Mouse (Mus musculus) midbrain, embryonic 11.5 days (tissue): Measurements from ENCODE around the gene Tmprss9. TPM values are rescaled to one million over a fixed set of nuclear protein-coding genes. Genes with fewer than 3 reads are reported as not detected.
A peak's percentile ranks its signal among the peaks of the same experiment; 100 is the strongest.
"Not testable (repeated sequence)": the region's sequence is repeated elsewhere in the genome, so short reads cannot be mapped to it uniquely, and the experiment has no call there.

Experiments
- ATAC-seq: fragments of 200-750 bp; cut with Nextera tagmentation; 2 replicates; pipeline ENCODE4 v1.8.0; 2017; ENCODE audit warnings: moderate TSS enrichment, moderate library complexity; ENCODE audit not compliant: low FRiP score
- DNase-seq: peaks from one replicate; pipeline ENCODE4 v3.0.0; 2015; ENCODE audit warnings: low spot score; ENCODE audit errors: missing footprints
- H3K27ac ChIP-seq: fragments of 300-500 bp; sonication (generic); 2 replicates; pipeline ENCODE4 v1.5.1; 2014; ENCODE audit warnings: low read depth, low read length
- H3K27me3 ChIP-seq: fragments of 300-500 bp; sonication (generic); 2 replicates; pipeline ENCODE4 v1.6.1; 2014; ENCODE audit warnings: mild to moderate bottlenecking, low read length, moderate library complexity, mixed read lengths; ENCODE audit not compliant: control insufficient read depth, insufficient read depth
- H3K36me3 ChIP-seq: fragments of 300-500 bp; sonication (generic); 2 replicates; pipeline ENCODE4 v1.6.1; 2014; ENCODE audit warnings: mild to moderate bottlenecking, low read length, moderate library complexity, mixed read lengths; ENCODE audit not compliant: control insufficient read depth, insufficient read depth
- H3K4me1 ChIP-seq: fragments of 300-500 bp; sonication (generic); 2 replicates; pipeline ENCODE4 v1.6.1; 2014; ENCODE audit warnings: low read length; ENCODE audit not compliant: control insufficient read depth, insufficient read depth
- H3K4me2 ChIP-seq: fragments of 300-500 bp; sonication (generic); 2 replicates; pipeline ENCODE4 v1.6.1; 2014; ENCODE audit warnings: mild to moderate bottlenecking, moderate library complexity
- H3K4me3 ChIP-seq: fragments of 300-500 bp; sonication (generic); 2 replicates; pipeline ENCODE4 v1.5.1; 2014; ENCODE audit warnings: low read depth, low read length
- H3K9ac ChIP-seq: fragments of 300-500 bp; sonication (generic); 2 replicates; pipeline ENCODE4 v1.6.1; 2014; ENCODE audit warnings: low read length
- H3K9me3 ChIP-seq: fragments of 300-500 bp; sonication (generic); 2 replicates; pipeline ENCODE4 v1.6.1; 2016; ENCODE audit warnings: low read length; ENCODE audit not compliant: control insufficient read depth
- WGBS: fragments of 180-500 bp; shearing (Covaris S2); extraction: QIAGEN DNeasy Blood & Tissue Kit; methylation state at CpG from one replicate; pipeline ENCODE4 v1.1.7; 2014; 5-methylcytosine and 5-hydroxymethylcytosine counted together
- polyA plus RNA-seq: library from polyadenylated mRNA; unstranded; fragments of >200 nt; fragmentation: Nextera tagmentation; extraction: Ambion mirVana; gene quantifications from 2 replicates; pipeline ENCODE4 v1.2.1, GENCODE M21; 2014

Gene Tmprss9
- polyA plus RNA-seq, 1 experiment from 2014 or later, result not detected

DNA sequence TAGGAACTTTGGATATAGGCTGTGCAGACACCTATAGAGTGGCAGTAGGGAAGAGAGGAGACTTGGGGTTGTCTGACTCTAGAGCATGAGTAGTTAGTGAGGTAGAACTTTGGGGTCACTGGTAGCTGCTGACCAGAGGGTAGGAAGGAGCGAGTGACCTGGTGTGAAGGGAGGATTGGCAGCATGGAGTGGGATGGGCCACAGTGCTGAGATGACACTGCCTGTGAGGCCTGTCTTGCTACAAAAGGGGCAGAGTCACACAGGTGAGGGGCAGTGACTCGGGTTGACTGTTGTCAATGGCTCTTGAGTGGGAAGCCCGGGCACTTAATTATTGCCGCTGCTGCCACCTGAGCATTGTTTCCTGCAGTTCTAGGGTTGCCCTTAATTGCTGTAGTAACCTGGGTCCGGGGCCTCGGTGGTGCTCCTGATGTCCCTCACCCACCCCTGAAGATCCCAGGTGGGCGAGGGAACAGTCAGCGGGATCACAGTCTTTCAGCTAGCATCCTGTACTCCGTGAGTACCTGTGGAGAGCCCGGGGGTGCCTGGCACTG is 43.7 kb upstream of the Tmprss9 start:
- H3K9ac ChIP-seq, result peak overlapping the region; percentile 91
- peaks cover 24% of the 10 kb centered on the region for H3K4me1 ChIP-seq
- H3K4me2 ChIP-seq, result peak overlapping the region; percentile 87
- H3K9me3 ChIP-seq, result no peaks in the 10 kb centered on the region
- DNase-seq, result no peak
- 91% methylated on average over 10 of the region's 10 CpGs for WGBS
- peak overlapping the region; percentile 78 for H3K4me3 ChIP-seq
- ATAC-seq, result no peak
- H3K27ac ChIP-seq, result no peak overlapping the region
- H3K27me3 ChIP-seq, result no peaks in the 10 kb centered on the region
- H3K36me3 ChIP-seq, result peaks cover 8% of the 10 kb centered on the region; the same call in 1 of the 2 replicates

DNA sequence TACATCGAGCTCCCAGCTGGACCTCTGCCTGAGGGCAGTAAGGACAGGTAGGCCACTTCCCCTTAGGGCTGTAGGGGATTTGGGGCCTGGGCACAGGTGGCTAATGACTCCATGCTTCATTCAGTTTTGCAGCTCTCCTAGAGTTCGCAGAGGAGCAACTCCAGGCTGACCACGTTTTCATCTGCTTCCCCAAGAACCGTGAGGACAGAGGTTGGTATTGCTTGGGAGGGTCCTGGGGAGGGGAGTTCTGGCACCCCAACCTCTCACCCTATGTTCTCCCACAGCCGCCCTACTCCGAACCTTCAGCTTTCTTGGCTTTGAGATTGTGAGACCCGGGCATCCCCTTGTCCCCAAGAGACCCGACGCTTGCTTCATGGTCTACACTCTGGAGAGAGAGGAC is 43.1 kb upstream of the Tmprss9 start:
- H3K9me3 ChIP-seq, H3K36me3 ChIP-seq, H3K27me3 ChIP-seq, ATAC-seq, H3K4me2 ChIP-seq, H3K27ac ChIP-seq, H3K9ac ChIP-seq, DNase-seq: not testable (repeated sequence)
- Histone ChIP-seq H3K4me3 (0 out of 2 replicates have a peak overlapping the region, but pooled peaks have one; percentile 78), H3K4me1 (peaks cover 27% of the 10 kb centered on the region)
- WGBS, result 91% methylated on average over 9 of the region's 9 CpGs

DNA sequence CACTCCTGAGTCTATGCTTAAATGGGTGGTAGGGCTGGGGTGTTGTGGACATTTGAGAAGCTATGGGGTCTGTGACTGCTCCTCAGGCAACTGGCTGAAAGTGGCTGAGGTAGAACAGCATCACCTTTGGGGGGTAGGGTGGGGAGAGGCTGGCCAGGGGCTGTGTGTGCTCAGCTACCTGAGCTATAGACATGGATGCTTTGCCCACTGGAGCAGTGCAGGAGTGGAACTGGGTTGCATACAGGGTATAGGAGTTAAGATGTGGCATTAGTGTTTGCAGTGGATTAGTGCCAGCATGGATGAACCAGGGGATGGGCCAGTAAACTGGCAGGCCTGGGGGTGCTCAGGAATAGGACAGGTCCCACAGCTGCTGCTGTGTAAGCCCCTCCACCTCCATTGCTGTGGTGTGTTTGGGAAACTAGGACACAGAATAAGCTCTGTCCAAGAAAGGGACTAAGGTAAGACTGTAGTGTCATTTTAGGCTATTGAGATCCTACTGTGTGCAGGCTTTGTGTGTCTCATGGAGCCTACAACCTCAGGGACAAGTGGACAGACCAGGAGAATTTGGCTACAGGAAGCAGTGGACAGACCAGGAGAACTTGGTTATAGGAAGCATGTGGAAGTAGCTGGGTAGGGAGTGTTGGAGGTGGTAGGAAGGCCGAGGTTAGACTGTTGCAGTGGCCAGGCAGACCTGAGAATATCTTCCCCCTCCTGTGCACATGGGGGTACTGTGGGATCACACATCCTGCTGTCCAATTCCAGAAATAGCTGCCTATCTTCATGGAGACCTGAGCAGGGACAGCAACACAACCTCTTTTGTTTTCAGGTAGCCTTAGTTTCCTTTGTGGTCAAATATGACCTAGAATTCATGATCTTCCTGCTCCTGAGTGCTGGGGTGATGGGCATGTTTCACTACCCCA is 42.0 kb upstream of the Tmprss9 start:
- H3K27me3 ChIP-seq, result peaks cover 4% of the 10 kb centered on the region
- ATAC-seq, result no peak
- 0 out of 2 replicates have a peak overlapping the region, but pooled peaks have one; percentile 3 for H3K4me3 ChIP-seq
- H3K9ac ChIP-seq, result no peak overlapping the region
- H3K4me2 ChIP-seq, result no peak overlapping the region
- peaks cover 8% of the 10 kb centered on the region; the same call in 1 of the 2 replicates for H3K36me3 ChIP-seq
- no peaks in the 10 kb centered on the region for H3K9me3 ChIP-seq
- H3K27ac ChIP-seq, result no peak overlapping the region
- DNase-seq, result no peak
- 70% methylated on average over 1 of the region's 1 CpGs for WGBS
- H3K4me1 ChIP-seq, result peaks cover 27% of the 10 kb centered on the region

DNA sequence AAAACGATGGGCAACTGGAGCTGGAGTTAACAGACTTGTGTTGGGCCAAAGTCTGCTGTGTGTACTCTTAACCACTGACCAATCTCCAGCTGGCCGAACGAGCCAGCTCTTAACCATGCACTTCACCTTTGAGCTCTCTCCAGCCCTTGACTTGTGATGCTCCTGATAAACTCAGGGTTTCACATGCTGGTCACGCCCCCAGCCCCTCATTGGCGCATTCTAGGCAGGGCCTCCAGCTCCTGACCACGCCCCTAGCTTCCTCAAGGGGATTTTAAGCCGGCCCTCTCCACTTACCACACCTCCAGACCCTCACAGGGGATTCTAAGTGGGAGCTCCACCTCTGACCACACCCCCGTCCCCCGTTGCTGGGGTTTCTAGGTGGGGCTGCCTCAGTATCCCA is 40.5 kb upstream of the Tmprss9 start:
- Histone ChIP-seq H3K9ac (no peak overlapping the region), H3K4me2 (no peak overlapping the region), H3K27ac (no peak overlapping the region), H3K4me3 (no peak overlapping the region), H3K4me1 (peaks cover 27% of the 10 kb centered on the region), H3K9me3 (no peaks in the 10 kb centered on the region), H3K27me3 (peaks cover 19% of the 10 kb centered on the region), H3K36me3 (peaks cover 8% of the 10 kb centered on the region; the same call in 1 of the 2 replicates)
- DNase-seq (peak; percentile 93), ATAC-seq (0 out of 2 replicates have a peak, but pooled peaks have one; percentile 3)
- WGBS, result 3% methylated on average over 9 of the region's 9 CpGs

DNA sequence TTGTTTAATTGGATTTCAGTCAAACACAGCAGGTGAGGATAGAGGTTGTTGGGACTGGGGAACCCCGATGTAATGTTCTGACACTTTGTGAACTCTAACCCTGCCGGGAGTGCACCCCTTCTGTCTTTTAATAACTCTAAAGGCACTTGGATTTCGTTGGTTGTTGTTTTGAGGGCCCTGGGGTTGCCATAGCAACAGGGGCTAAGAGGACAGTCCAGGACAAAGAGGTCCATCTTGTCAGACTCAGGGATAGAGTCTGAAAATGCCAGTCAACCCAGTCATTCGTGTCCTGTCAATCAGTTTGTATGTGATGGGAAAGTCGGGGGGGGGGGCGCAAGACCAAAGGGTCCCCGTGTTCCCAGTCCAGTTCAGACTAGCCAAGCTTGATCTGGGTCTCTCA is 38.8 kb upstream of the Tmprss9 start:
- Histone ChIP-seq H3K36me3 (peaks cover 8% of the 10 kb centered on the region; the same call in 1 of the 2 replicates), H3K9me3 (no peaks in the 10 kb centered on the region), H3K9ac (no peak overlapping the region), H3K4me2 (no peak overlapping the region), H3K4me3 (no peak overlapping the region), H3K4me1 (peaks cover 23% of the 10 kb centered on the region), H3K27me3 (peaks cover 21% of the 10 kb centered on the region), H3K27ac (no peak overlapping the region)
- DNase-seq, result no peak
- WGBS, result 42% methylated on average over 7 of the region's 7 CpGs
- no peak for ATAC-seq

DNA sequence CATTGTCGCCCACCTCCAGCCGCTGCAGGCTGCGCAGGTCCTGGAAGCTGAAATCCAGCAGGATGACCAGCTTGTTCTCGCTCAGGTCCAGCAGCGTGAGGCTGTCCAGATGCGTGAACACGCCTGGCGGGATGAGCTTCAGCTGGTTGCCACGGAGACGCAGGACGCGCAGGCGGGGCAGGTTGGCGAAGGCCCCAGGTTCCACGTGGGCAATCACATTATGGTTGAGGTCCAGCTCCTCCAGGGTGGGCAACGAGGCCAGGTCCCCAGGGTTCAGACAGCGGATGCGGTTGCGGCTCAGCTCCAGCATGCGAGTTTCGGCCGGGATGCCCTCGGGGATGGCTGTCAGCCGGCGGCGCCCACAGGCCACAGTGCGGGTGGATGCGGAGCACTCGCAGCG is 36.0 kb upstream of the Tmprss9 start:
- H3K4me2 ChIP-seq, result no peak overlapping the region
- H3K9ac ChIP-seq, result no peak overlapping the region
- H3K27me3 ChIP-seq, result peaks cover 21% of the 10 kb centered on the region
- H3K36me3 ChIP-seq, result no peaks in the 10 kb centered on the region
- H3K9me3 ChIP-seq, result no peaks in the 10 kb centered on the region
- H3K4me3 ChIP-seq, result no peak overlapping the region
- no peak overlapping the region for H3K27ac ChIP-seq
- no peak for DNase-seq
- H3K4me1 ChIP-seq, result peaks cover 16% of the 10 kb centered on the region
- WGBS, result 51% methylated on average over 30 of the region's 30 CpGs
- ATAC-seq, result no peak

DNA sequence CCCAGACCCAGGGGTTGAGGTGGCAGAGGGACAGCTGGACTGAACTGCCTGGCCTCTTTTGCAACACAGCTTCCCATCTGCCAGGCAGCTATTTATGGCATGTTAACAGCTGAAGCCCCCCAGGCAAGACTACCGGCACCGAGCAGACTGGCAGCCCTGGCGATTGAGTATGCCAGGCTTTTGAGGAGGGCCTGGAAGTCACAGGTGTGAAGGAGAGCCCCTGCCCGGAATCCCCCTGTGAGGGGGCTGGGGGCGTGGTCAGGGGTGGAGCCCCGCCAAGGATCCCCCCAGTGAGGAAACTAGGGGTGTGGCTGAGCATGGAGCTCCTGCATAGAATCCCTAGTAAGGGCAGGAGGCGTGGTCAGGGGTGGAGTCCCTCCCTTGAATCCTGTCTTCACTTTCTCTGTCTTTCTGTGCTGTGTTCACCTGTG is 34.7 kb upstream of the Tmprss9 start:
- Histone ChIP-seq H3K36me3 (no peaks in the 10 kb centered on the region), H3K27me3 (peaks cover 21% of the 10 kb centered on the region), H3K4me2 (no peak overlapping the region), H3K4me3 (no peak overlapping the region), H3K27ac (no peak overlapping the region), H3K4me1 (peaks cover 6% of the 10 kb centered on the region), H3K9ac (no peak overlapping the region), H3K9me3 (no peaks in the 10 kb centered on the region)
- ATAC-seq (no peak), DNase-seq (peak; percentile 72)
- 62% methylated on average over 7 of the region's 7 CpGs for WGBS

DNA sequence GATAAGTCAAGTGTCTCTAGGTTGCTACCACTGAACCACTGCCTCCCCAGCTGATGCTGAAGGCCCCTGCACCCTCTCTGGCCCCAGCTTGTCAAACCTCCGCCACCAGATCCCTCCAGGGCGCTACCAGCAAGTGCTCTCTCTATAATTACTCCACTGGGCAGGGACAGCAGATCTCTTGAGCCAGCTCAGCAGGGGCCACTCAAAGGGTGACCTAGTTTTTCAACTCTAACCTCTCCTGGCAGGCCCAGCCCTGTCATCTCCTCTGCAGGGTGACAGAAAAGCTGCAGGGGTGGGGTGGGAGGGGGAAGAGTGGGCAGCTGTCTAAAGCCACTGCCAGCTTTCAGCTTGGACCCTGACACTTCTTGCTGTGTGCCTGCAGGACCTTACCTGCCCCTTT is 33.8 kb upstream of the Tmprss9 start:
- DNase-seq, result peak; percentile 54
- Histone ChIP-seq H3K27me3 (peaks cover 27% of the 10 kb centered on the region), H3K9me3 (no peaks in the 10 kb centered on the region), H3K4me3 (no peak overlapping the region), H3K4me2 (no peak overlapping the region), H3K9ac (no peak overlapping the region), H3K27ac (no peak overlapping the region), H3K36me3 (no peaks in the 10 kb centered on the region), H3K4me1 (peaks cover 4% of the 10 kb centered on the region)
- 21% methylated on average over 2 of the region's 2 CpGs for WGBS
- no peak for ATAC-seq

DNA sequence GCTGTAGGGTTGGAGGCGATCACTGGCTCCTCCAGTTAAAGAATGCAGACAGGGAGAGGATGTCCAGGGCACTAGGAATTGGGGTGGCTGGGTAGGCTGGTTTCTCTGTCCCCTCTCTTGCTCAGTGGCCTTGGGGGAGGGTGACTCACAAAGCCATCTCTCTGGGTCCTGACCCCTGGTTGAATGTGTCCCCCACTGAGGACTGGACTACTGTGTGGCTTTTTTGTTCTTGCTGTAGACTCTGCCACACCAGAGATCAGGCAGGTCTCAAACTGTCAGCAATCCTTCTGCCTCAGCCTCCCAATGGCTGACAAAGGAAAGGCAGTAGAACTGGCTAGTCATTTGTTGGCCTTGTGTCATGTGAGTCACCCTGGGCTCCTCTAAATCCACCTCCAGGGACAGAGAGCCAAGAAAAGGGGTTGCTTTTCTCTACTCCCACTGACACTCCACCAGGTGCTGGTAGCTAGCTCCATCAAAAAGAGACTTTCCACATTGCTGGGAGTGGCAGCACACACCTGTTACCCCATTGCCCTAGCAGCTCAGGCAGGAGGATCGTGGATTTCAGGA is 33.2 kb upstream of the Tmprss9 start:
- DNase-seq, result peak; percentile 79
- no peak overlapping the region for H3K4me2 ChIP-seq
- no peak overlapping the region for H3K4me3 ChIP-seq
- peaks cover 33% of the 10 kb centered on the region for H3K27me3 ChIP-seq
- H3K9ac ChIP-seq, result no peak overlapping the region
- no peak for ATAC-seq
- H3K4me1 ChIP-seq, result peaks cover 3% of the 10 kb centered on the region; the same call in 1 of the 2 replicates
- H3K9me3 ChIP-seq, result no peaks in the 10 kb centered on the region
- WGBS, result 55% methylated on average over 2 of the region's 2 CpGs
- H3K27ac ChIP-seq, result no peak overlapping the region
- no peaks in the 10 kb centered on the region for H3K36me3 ChIP-seq
